Mouse (Mus musculus) stomach, postnatal 0 days (tissue): ENCODE results near the gene St13. TPM values are rescaled to one million over a fixed set of nuclear protein-coding genes. Genes with fewer than 3 reads are reported as not detected.

Experiments
- ATAC-seq: fragments of 200-750 bp; cut with Nextera tagmentation; 2 replicates; pipeline ENCODE4 v1.8.0; 2017; ENCODE audit not compliant: low FRiP score, low TSS enrichment
- DNase-seq: peaks from one replicate; pipeline ENCODE4 v3.0.0-alpha.2; 2016; ENCODE audit warnings: low spot score
- H3K27ac ChIP-seq: fragments of 300-500 bp; sonication (generic); replicated peaks from 2 replicates; pipeline ENCODE4 v1.5.1; 2014; ENCODE audit warnings: mild to moderate bottlenecking, control low read depth
- H3K27me3 ChIP-seq: fragments of 300-500 bp; sonication (generic); 2 replicates; pipeline ENCODE4 v1.6.1; 2014; ENCODE audit warnings: low read length; ENCODE audit not compliant: control insufficient read depth, insufficient read depth
- H3K36me3 ChIP-seq: fragments of 300-500 bp; sonication (generic); 2 replicates; pipeline ENCODE4 v1.6.1; 2014; ENCODE audit warnings: low read length, mixed read lengths; ENCODE audit not compliant: control insufficient read depth, insufficient read depth
- H3K4me1 ChIP-seq: fragments of 300-500 bp; sonication (generic); replicated peaks from 2 replicates; pipeline ENCODE4 v1.6.1; 2014; ENCODE audit warnings: antibody characterized with exemption; ENCODE audit not compliant: control insufficient read depth, insufficient read depth
- H3K4me2 ChIP-seq: fragments of 300-500 bp; sonication (generic); replicated peaks from 2 replicates; pipeline ENCODE4 v1.6.1; 2014; ENCODE audit warnings: low read depth, mild to moderate bottlenecking, control low read depth, moderate library complexity
- H3K4me3 ChIP-seq: fragments of 300-500 bp; sonication (generic); 2 replicates; pipeline ENCODE4 v1.5.1; 2014; ENCODE audit warnings: low read depth, low read length, control low read depth
- H3K9ac ChIP-seq: fragments of 300-500 bp; sonication (generic); 2 replicates; pipeline ENCODE4 v1.6.1; 2014; ENCODE audit warnings: mild to moderate bottlenecking, low read length, control low read depth, mixed read lengths
- H3K9me3 ChIP-seq: fragments of 300-500 bp; sonication (generic); 2 replicates; pipeline ENCODE4 v1.6.1; 2016; ENCODE audit warnings: low read length; ENCODE audit not compliant: control insufficient read depth
- CTCF ChIP-seq: IDR thresholded peaks from 2 replicates; pipeline ENCODE4 v1.5.1; 2016; ENCODE audit warnings: antibody characterized with exemption, low read depth, mild to moderate bottlenecking, moderate library complexity
- EP300 ChIP-seq: optimal IDR thresholded peaks from 2 replicates; pipeline ENCODE3; 2016; ENCODE audit warnings: antibody characterized with exemption
- WGBS: fragments of 180-500 bp; shearing (Covaris S2); extraction: QIAGEN DNeasy Blood & Tissue Kit; methylation state at CpG from one replicate; pipeline ENCODE4 v1.1.7; 2014; 5-methylcytosine and 5-hydroxymethylcytosine counted together
- polyA plus RNA-seq: library from polyadenylated mRNA; unstranded; fragments of >200 nt; fragmentation: Nextera tagmentation; extraction: Ambion mirVana; gene quantifications from 2 replicates; pipeline ENCODE4 v1.2.1, GENCODE M21; 2015

The St13 gene
- polyA plus RNA-seq, 1 experiment from 2014 or later, result 80.2 TPM

- no peak overlapping the region for H3K4me3 ChIP-seq
- H3K27me3 ChIP-seq, result no peaks in the 10 kb centered on the region
- ATAC-seq (no peak), DNase-seq (no peak)
- H3K9ac ChIP-seq, result no peak overlapping the region
- H3K4me1 ChIP-seq, result no peaks in the 10 kb centered on the region
- no peaks in the 10 kb centered on the region for H3K9me3 ChIP-seq
- no peak overlapping the region for H3K4me2 ChIP-seq
- 0 out of 2 replicates have a peak overlapping the region, but pooled peaks have one; percentile 20 for H3K27ac ChIP-seq
- 82% methylated on average over 2 of the region's 2 CpGs for WGBS
- H3K36me3 ChIP-seq, result no peaks in the 10 kb centered on the region
- TF ChIP-seq EP300 (no peak), CTCF (no peak)
Measured at GRCm38 (mm10) chr15:81347466-81347865, 52.4 kb downstream of the St13 start.

- no peaks in the 10 kb centered on the region for H3K4me1 ChIP-seq
- H3K27me3 ChIP-seq, result no peaks in the 10 kb centered on the region
- 71% methylated on average over 2 of the region's 2 CpGs for WGBS
- no peaks in the 10 kb centered on the region for H3K9me3 ChIP-seq
- no peak overlapping the region for H3K9ac ChIP-seq
- no peak overlapping the region for H3K4me3 ChIP-seq
- H3K4me2 ChIP-seq, result no peak overlapping the region
- DNase-seq, result no peak
- no peak for ATAC-seq
- H3K36me3 ChIP-seq, result 0 out of 2 replicates have a peak, but pooled peaks cover 3% of the 10 kb centered on the region
- H3K27ac ChIP-seq, result no peak overlapping the region
- TF ChIP-seq CTCF (no peak), EP300 (no peak)
Measured at GRCm38 (mm10) chr15:81341426-81341825, 58.5 kb downstream of the St13 start.

GRCm38 (mm10) chr15:81339158-81339557 lies 60.7 kb downstream of the St13 start:
- WGBS, result 94% methylated on average over 3 of the region's 3 CpGs
- Histone ChIP-seq H3K27ac (no peak overlapping the region), H3K4me2 (no peak overlapping the region), H3K36me3 (peaks cover 11% of the 10 kb centered on the region; the same call in 1 of the 2 replicates), H3K4me1 (no peaks in the 10 kb centered on the region), H3K27me3 (no peaks in the 10 kb centered on the region), H3K4me3 (no peak overlapping the region), H3K9me3 (no peaks in the 10 kb centered on the region), H3K9ac (no peak overlapping the region)
- DNase-seq (no peak), ATAC-seq (no peak)
- TF ChIP-seq CTCF, result no peak
- no peak for TF ChIP-seq EP300

- Histone ChIP-seq H3K9ac (no peak overlapping the region), H3K27ac (no peak overlapping the region), H3K36me3 (peaks cover 24% of the 10 kb centered on the region), H3K4me1 (no peaks in the 10 kb centered on the region), H3K4me3 (no peak overlapping the region), H3K9me3 (no peaks in the 10 kb centered on the region), H3K27me3 (no peaks in the 10 kb centered on the region), H3K4me2 (no peak overlapping the region)
- DNase-seq (no peak), ATAC-seq (no peak)
- WGBS, result 79% methylated on average over 5 of the region's 5 CpGs
- no peak for TF ChIP-seq EP300
- TF ChIP-seq CTCF, result no peak
Measured at GRCm38 (mm10) chr15:81336466-81336865, 63.4 kb downstream of the St13 start.

GRCm38 (mm10) chr15:81332517-81332916 lies 67.4 kb downstream of the St13 start:
- DNase-seq (no peak), ATAC-seq (no peak)
- H3K36me3 ChIP-seq, result peaks cover 37% of the 10 kb centered on the region
- H3K4me2 ChIP-seq, result no peak overlapping the region
- H3K4me3 ChIP-seq, result no peak overlapping the region
- whole genome bisulfite sequencing, result 87% methylated on average over 4 of the region's 4 CpGs
- TF ChIP-seq CTCF (no peak), EP300 (no peak)
- H3K4me1 ChIP-seq, result no peaks in the 10 kb centered on the region
- H3K9ac ChIP-seq, result no peak overlapping the region
- no peaks in the 10 kb centered on the region for H3K9me3 ChIP-seq
- no peak overlapping the region for H3K27ac ChIP-seq
- H3K27me3 ChIP-seq, result no peaks in the 10 kb centered on the region

- Histone ChIP-seq H3K9me3 (no peaks in the 10 kb centered on the region), H3K4me2 (no peak overlapping the region), H3K27me3 (no peaks in the 10 kb centered on the region), H3K4me1 (no peaks in the 10 kb centered on the region), H3K36me3 (peaks cover 41% of the 10 kb centered on the region), H3K4me3 (no peak overlapping the region), H3K9ac (no peak overlapping the region), H3K27ac (no peak overlapping the region; the same call in 1 of the 2 replicates)
- TF ChIP-seq CTCF (no peak), EP300 (no peak)
- ATAC-seq (no peak), DNase-seq (no peak)
- 35% methylated on average over 3 of the region's 3 CpGs for WGBS
Measured at GRCm38 (mm10) chr15:81330816-81331433, 69.0 kb downstream of the St13 start.
